Mouse (Mus musculus) liver, adult (tissue): Measurements from ENCODE around the gene Vav1.

ENCODE experiments used
- GATA4 ChIP-seq: IDR thresholded peaks from 2 replicates; pipeline ENCODE4 v1.6.1; 2014; ENCODE audit warnings: mild to moderate bottlenecking, low read length; ENCODE audit not compliant: insufficient replicate concordance

The Vav1 gene

GRCm38 (mm10) chr17:57278943-57279590 is at the start of gene Vav1:
TSS of gene Vav1 (plus strand) at chr17:57279100.
- no peak for TF ChIP-seq GATA4

- no peak for TF ChIP-seq GATA4
These were observed 48.8 kb upstream of the Vav1 start for GRCm38 (mm10) chr17:57229851-57230727.

- no peak for TF ChIP-seq GATA4
These were observed 48.2 kb upstream of the Vav1 start for GRCm38 (mm10) chr17:57230728-57231125.

- TF ChIP-seq GATA4: no peak
These were observed 47.6 kb upstream of the Vav1 start for GRCm38 (mm10) chr17:57231321-57231771.

DNA sequence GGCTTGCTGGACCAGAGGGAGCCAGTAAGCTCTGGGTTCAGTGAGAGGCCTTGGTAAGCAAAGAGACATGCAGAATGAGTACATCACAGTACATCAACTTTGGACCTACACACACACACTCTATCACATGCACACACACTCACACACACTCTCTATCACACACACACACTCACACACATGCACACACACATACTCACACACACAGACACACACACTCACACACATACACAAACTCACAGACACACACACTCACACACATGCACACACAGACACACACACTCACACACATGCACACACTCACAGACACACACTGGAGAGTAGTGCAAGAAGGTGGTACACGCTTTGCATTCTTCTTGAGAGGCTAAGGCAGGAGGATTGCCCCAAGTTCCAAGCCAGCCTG is 46.7 kb upstream of the Vav1 start:
- no peak for TF ChIP-seq GATA4

DNA sequence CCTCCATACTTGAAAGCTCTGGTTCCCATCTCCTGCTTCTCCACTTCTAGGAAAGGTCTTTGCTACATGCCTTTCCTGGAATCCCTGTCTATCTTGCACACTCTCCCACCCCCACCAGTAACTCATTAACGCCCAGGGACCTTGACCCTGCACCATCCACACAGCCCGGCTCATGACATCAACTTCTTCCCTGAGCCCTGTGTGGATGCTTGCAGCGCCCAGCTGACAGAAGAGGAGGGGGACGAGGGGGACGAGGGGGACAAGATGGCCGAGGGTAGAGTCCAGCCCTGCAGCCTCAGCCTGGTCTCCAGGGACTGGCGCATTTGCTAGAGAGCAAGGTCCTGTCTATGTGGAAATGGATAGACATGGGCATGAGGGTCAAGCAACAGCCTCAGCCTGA is 45.9 kb upstream of the Vav1 start:
- TF ChIP-seq GATA4: no peak

- TF ChIP-seq GATA4: no peak
These were observed 44.5 kb upstream of the Vav1 start for GRCm38 (mm10) chr17:57234254-57234928.

DNA sequence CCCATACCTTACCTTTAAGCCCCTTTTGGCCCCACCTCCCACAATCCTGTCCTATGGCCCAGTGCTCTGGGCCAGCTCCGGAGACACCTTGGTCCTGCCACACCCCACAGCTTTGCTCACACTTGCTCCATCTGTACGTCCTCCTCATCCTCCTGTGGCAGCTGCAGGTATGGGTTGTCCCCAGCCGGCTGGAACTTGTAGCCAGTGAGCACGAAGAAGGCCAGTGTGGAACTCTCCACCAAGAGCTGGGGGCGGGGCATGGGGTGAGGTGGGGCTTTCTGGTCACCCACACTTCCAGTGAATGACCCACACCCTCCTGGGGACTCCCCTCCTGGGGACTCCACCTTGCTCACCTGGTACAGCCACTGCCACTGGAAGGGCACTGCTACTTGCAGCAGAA is 43.1 kb upstream of the Vav1 start:
- TF ChIP-seq GATA4: no peak

- no peak for TF ChIP-seq GATA4
These were observed 41.7 kb upstream of the Vav1 start for GRCm38 (mm10) chr17:57237181-57237580.

GRCm38 (mm10) chr17:57243650-57244370 is 35.1 kb upstream of the Vav1 start:
- TF ChIP-seq GATA4: no peak

- no peak for TF ChIP-seq GATA4
These were observed 33.5 kb upstream of the Vav1 start for GRCm38 (mm10) chr17:57245311-57245929.

DNA sequence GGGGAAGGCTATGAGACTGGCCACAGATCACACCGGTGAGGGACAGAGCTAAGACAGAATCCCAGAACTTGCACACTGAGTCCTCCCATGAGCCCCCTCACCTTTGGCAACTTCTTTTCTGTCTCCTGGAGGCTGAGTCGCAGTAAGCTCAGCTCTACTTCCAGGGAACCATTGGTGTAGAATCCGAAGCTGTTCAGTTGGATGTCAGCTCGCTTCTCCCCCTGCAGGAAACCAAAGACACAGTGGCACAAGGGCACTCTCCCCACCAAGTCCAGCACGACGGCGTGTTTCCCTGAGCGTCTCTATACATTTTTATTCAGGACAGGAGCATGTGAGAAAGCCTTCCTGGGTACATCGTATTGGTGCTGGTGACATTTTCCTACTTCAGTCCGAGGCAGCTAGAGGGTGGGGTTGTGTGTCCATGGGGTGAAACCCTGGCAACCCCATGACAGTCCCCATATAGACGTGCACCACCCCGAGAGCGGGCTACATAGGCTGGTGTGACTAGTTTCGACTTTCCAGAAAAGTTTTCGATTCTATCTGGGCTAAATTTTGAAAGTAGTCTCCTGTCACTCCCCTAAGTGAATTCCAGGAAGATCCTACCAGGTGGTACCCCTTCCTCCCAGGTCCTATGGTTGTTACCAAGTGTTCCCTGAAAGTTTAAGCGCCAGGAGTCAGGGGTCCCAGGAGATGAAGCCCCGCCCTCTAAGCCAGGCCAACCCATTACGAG is 32.1 kb upstream of the Vav1 start:
- no peak for TF ChIP-seq GATA4

DNA sequence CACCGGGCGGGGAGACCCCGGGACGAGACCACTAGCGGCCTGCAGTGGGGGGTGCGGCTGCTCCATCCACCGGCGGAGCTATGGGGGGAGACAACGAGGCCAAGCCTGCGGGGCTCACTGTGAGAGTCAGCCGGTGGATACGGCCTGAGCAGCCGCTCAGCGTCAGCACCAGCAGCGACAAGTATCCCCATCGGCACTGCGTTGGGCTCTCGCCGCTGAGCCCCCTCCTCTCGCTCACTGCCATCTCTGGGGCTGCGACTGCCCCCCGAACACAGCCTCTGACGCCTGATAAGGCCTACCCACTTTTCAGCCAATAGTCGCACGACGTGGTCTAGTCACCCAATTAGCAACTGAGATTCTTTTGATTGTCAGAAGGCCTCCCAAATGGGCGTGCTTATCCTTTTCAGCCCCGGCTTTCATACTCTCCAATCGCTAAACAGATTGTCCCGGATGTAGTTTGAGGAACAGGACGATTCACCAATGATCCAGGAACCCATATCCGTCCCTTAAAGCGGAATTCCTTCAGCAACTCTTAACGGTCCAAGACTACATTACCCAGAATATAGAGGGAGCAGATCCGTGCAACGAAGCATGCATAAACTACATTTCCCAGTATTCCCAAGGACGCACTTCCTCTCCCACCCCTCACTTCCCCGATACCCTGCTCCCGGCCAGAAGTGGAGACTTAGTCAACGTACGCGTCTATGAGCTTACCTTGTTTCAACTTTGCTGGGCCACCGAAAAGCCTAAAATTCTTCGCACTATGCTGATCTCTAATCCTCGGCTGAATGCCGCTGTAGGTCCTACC is 31.3 kb upstream of the Vav1 start:
- peak; percentile 83; the same call in 1 of the 2 replicates for TF ChIP-seq GATA4
